Mouse (Mus musculus): ENCODE data around the gene Pde10a.

DNA sequence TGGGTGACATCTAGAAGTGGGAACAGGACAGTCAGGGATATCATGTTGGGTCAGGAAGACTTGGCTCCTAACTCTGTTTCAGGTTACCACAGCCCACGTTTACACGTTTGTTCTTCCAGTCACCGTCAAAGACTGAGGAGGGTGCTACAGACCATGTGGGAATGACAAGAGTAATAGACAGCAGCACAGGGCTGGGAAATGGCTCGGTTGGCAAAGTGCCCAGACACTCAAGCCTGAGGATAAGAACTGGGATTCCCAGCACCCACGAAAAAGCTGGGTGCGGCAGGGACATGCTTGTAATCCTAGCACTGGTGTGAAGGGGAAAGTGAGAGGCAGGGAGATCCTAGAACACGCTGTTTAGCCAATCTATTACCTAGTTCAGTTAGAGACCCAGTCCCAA lies 322.4 kb downstream of the Pde10a start:
- TF ChIP-seq POLR2A (IDR thresholded peaks at IDR 0.05; ENCODE audit: low read depth, low read length), result no peak
- TF ChIP-seq CTCF (IDR thresholded peaks at IDR 0.05; ENCODE audit: extremely low read depth, insufficient read length, insufficient replicate concordance, low read depth, low read length), result no peak

Data from small intestine, adult 2 months (tissue).